Mouse (Mus musculus) E14TG2a.4 (cell line): ENCODE data around the gene Gm28042.

Experiments used
- CTCF ChIP-seq: conservative IDR thresholded peaks from 2 replicates; pipeline ENCODE4 v1.5.1; 2014; ENCODE audit warnings: low read length
- NANOG ChIP-seq: IDR thresholded peaks from 2 replicates; pipeline ENCODE4 v1.6.1; 2014; ENCODE audit warnings: borderline replicate concordance, low read length, mixed read lengths

DNA sequence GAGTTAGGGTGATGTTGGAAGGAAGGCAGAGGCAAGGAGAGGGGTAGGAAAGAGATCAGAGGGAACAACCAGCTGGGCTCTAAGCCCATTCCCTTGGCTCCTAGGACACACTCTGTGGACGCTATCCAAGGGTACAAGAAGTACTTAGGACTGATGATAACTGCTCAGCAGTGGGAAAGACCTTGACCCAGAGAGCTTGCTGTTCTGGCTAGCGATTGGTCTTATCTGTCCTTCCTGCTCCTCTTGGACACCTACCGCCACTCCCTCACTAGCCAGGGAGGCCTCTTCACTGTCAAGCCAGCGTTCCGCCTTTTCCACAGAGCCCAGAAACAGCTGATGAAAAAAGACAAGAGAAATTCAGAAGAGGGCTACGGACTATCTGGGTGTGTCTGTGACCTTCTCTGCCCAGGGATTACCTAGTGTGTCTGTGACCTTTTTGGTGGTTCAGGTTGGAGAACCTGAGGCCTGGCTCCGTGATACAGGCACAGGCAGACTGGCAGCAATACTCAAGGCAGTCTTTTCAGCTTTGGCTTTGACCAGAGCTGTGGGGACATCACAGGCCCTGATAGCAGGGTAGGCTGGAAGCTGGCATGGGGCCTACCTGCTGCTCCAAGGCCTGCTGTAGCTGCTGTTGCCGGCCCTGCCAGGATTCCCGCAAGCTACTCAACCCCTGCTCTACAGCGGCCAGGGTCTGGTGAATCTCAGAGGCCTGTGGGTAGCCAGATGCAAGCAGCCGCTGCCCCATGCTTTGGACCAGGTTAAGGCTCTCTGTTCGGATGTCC lies 27.7 kb downstream of the Gm28042 start:
- no peak for TF ChIP-seq CTCF
- TF ChIP-seq NANOG = no peak
